Mouse (Mus musculus): ENCODE results near the gene Trp73.

GRCm38 (mm10) chr4:154159002-154159401, 19.0 kb upstream of the Trp73 start:
- TF ChIP-seq CTCF (IDR thresholded peaks at IDR 0.05; ENCODE audit: low read depth) (peak; percentile 99), EP300 (optimal IDR thresholded peaks at IDR 0.05) (no peak)
